Mouse (Mus musculus) heart, postnatal 0 days (tissue): ENCODE measurements around the gene Clic4. TPM values are rescaled to one million over a fixed set of nuclear protein-coding genes. Genes with fewer than 3 reads are reported as not detected.

Source experiments
- ATAC-seq: fragments of 200-750 bp; cut with Nextera tagmentation; 2 replicates; pipeline ENCODE4 v1.8.0; 2017; ENCODE audit warnings: low read depth, moderate number of reproducible peaks, moderate library complexity; ENCODE audit not compliant: insufficient read depth
- DNase-seq: peaks from one replicate; pipeline ENCODE4 v3.0.0-alpha.2; 2016; ENCODE audit warnings: low spot score
- H3K27ac ChIP-seq: fragments of 300-500 bp; sonication (generic); 2 replicates; pipeline ENCODE4 v1.5.1; 2014; ENCODE audit warnings: low read depth, mild to moderate bottlenecking
- H3K27me3 ChIP-seq: fragments of 300-500 bp; sonication (generic); 2 replicates; pipeline ENCODE4 v1.6.1; 2014; ENCODE audit warnings: low read length, mixed read lengths; ENCODE audit not compliant: control insufficient read depth, insufficient read depth
- H3K36me3 ChIP-seq: fragments of 300-500 bp; sonication (generic); replicated peaks from 2 replicates; pipeline ENCODE4 v1.6.1; 2014; ENCODE audit warnings: low read length, mixed read lengths; ENCODE audit not compliant: control insufficient read depth, insufficient read depth
- H3K4me1 ChIP-seq: fragments of 300-500 bp; sonication (generic); 2 replicates; pipeline ENCODE4 v1.6.1; 2014; ENCODE audit warnings: antibody characterized with exemption; ENCODE audit not compliant: control insufficient read depth, insufficient read depth
- H3K4me2 ChIP-seq: fragments of 300-500 bp; sonication (generic); 2 replicates; pipeline ENCODE4 v1.6.1; 2014; ENCODE audit warnings: low read depth, mild to moderate bottlenecking, low read length, moderate library complexity
- H3K4me3 ChIP-seq: fragments of 300-500 bp; sonication (generic); 2 replicates; pipeline ENCODE4 v1.5.1; 2014; ENCODE audit warnings: low read depth, low read length
- H3K9ac ChIP-seq: fragments of 300-500 bp; sonication (generic); replicated peaks from 2 replicates; pipeline ENCODE4 v1.6.1; 2014; ENCODE audit warnings: low read depth, low read length, mixed read lengths
- H3K9me3 ChIP-seq: fragments of 300-500 bp; sonication (generic); replicated peaks from 2 replicates; pipeline ENCODE4 v1.6.1; 2016; ENCODE audit warnings: low read length; ENCODE audit not compliant: control insufficient read depth
- CTCF ChIP-seq: IDR thresholded peaks from 2 replicates; pipeline ENCODE4 v1.5.1; 2016; ENCODE audit warnings: antibody characterized with exemption, control low read depth, low read depth
- EP300 ChIP-seq: IDR thresholded peaks from 2 replicates; pipeline ENCODE4 v1.6.1; 2016; ENCODE audit warnings: antibody characterized with exemption, low read depth
- WGBS: fragments of 180-500 bp; shearing (Covaris S2); extraction: QIAGEN DNeasy Blood & Tissue Kit; methylation state at CpG from one replicate; pipeline ENCODE4 v1.1.7; 2014; 5-methylcytosine and 5-hydroxymethylcytosine counted together
- polyA plus RNA-seq: library from polyadenylated mRNA; unstranded; fragments of >200 nt; fragmentation: Nextera tagmentation; extraction: Ambion mirVana; gene quantifications from 2 replicates; pipeline ENCODE4 v1.2.1, GENCODE M21; 2015
- total RNA-seq: library from RNA; depleted of rRNA; stranded (reverse); fragments of >200 nt; gene quantifications from 2 replicates; pipeline ENCODE4 v1.2.3, GENCODE M21; 2014; ENCODE audit warnings: low replicate concordance

Clic4 gene
- total and polyA plus RNA-seq, 2 experiments from 2014 or later = 235 to 239 TPM

DNA sequence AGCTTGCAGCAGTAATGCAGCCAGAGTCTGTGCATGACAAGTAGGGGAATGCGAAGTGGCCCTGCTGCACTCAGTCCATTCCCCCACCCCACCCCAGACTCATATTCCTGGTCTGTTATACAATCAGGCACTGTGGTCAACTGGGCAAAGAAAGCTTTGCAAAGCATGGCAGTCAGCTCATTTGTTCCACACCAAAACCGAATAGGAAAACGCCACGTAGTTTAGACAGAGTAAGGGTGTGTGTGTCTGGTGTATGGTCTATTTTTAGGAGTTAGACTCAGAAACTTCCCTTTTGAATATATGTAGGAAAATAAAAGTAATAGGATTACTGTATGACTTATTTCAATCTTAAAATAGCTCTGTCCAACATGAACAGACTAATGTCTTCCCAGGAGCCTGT is 36.0 kb downstream of the Clic4 start:
- Histone ChIP-seq H3K36me3 (peaks cover 17% of the 10 kb centered on the region), H3K4me2 (no peak overlapping the region), H3K9ac (no peak overlapping the region), H3K27me3 (no peaks in the 10 kb centered on the region), H3K9me3 (no peaks in the 10 kb centered on the region), H3K27ac (peak overlapping the region; percentile 59), H3K4me1 (peaks cover 54% of the 10 kb centered on the region), H3K4me3 (no peak overlapping the region)
- 35% methylated on average over 4 of the region's 4 CpGs for WGBS
- DNase-seq (peak; percentile 60), ATAC-seq (peak; percentile 33; the same call in 1 of the 2 replicates)
- no peak for TF ChIP-seq CTCF
- no peak for TF ChIP-seq EP300

DNA sequence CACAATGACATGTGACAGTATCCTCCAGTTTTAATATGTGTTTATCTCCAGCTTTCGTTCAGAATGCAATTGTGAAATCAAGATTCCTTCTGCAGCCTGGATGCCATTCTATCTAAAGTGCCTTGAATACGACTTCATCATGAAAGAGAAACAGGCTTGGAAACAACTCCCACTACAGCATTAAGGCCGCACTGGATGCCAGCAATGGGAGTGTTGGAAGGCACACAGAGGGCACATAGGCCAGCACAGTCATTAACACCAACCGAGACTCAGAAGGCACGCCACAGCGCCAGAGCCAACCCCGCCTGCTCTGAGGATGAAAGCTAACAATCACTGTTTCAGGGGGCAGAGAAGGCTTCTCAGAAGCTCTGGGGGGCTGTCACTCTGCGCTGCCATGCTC is 37.1 kb downstream of the Clic4 start:
- 42% methylated on average over 8 of the region's 8 CpGs for WGBS
- H3K4me2 ChIP-seq = no peak overlapping the region
- DNase-seq (no peak), ATAC-seq (no peak)
- H3K4me3 ChIP-seq = no peak overlapping the region
- H3K4me1 ChIP-seq = peaks cover 52% of the 10 kb centered on the region
- H3K9me3 ChIP-seq = no peaks in the 10 kb centered on the region
- no peaks in the 10 kb centered on the region for H3K27me3 ChIP-seq
- H3K9ac ChIP-seq = no peak overlapping the region
- H3K27ac ChIP-seq = peak overlapping the region; percentile 59
- peaks cover 21% of the 10 kb centered on the region for H3K36me3 ChIP-seq
- TF ChIP-seq CTCF = no peak
- no peak for TF ChIP-seq EP300

DNA sequence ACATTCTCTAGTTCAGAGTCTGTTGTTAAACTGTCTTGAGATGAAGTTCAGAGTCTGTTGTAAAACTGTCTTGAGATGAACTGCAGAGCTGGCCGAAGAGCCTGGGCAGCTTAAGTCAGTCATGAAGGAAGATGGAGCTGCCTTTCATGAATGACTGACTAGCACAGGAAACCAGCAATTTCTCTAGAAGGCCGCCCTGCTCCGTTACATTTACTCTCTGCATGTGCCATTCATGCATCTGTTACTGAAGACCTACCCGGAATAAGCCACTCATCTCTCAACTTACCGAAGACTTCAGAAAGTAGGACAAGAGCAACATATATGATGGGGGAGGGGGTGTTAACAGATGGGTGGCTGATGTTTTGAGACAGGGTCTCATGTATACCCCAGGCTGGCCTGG is 40.1 kb downstream of the Clic4 start:
- ATAC-seq (no peak), DNase-seq (no peak)
- peak overlapping the region; percentile 1; the same call in 1 of the 2 replicates for H3K27ac ChIP-seq
- 69% methylated on average over 5 of the region's 5 CpGs for WGBS
- no peaks in the 10 kb centered on the region for H3K9me3 ChIP-seq
- no peak for TF ChIP-seq EP300
- no peak for TF ChIP-seq CTCF
- H3K27me3 ChIP-seq = no peaks in the 10 kb centered on the region
- H3K4me2 ChIP-seq = no peak overlapping the region
- no peak overlapping the region for H3K9ac ChIP-seq
- no peak overlapping the region for H3K4me3 ChIP-seq
- peaks cover 33% of the 10 kb centered on the region for H3K4me1 ChIP-seq
- H3K36me3 ChIP-seq = peaks cover 11% of the 10 kb centered on the region

DNA sequence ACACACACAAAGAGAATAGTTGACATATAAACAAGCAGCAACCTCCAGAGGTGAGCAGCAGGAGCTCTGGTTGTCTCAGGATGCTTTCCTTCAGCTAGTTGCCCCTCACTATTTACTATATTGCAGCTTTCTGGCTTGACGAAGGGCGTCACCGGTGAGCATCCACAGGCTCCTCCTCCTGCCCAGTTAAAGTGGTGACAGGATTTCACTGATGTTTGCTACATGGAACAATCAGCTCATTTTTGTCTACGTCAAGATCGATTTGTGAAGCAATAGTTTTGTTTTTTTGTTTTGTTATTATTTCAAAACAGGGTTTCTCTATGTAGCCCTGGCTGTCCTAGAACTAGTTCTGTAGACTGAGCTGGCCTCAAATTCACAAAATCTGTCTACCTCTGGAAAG is 41.1 kb downstream of the Clic4 start:
- no peak overlapping the region for H3K9ac ChIP-seq
- no peaks in the 10 kb centered on the region for H3K27me3 ChIP-seq
- no peak overlapping the region for H3K27ac ChIP-seq
- no peak overlapping the region for H3K4me2 ChIP-seq
- H3K36me3 ChIP-seq = peaks cover 4% of the 10 kb centered on the region; the same call in 1 of the 2 replicates
- DNase-seq = no peak
- H3K4me1 ChIP-seq = peaks cover 24% of the 10 kb centered on the region
- no peak for ATAC-seq
- no peak for TF ChIP-seq EP300
- no peak for TF ChIP-seq CTCF
- H3K4me3 ChIP-seq = no peak overlapping the region
- no peaks in the 10 kb centered on the region for H3K9me3 ChIP-seq
- 58% methylated on average over 5 of the region's 5 CpGs for WGBS

DNA sequence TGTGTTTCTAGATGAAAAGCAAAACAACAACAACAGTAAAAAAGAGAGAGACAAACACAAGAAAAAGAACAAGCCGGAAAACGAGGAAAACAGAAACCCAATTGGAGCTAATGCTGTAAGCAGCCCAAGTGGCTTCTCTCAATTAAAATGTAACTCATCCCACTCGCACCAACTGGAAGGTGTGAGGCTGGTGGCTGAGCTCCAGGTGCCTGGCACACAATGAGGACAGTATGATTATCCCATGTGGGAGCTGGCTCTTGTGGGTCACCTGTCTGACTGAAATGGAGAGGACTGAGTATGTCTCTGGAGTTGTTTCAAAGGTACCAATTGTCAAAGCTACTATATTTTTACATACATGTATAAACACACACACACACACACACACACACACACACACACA is 41.5 kb downstream of the Clic4 start:
- peak overlapping the region; percentile 62 for H3K27ac ChIP-seq
- no peak overlapping the region for H3K9ac ChIP-seq
- DNase-seq = no peak
- WGBS = 57% methylated on average over 3 of the region's 3 CpGs
- peaks cover 4% of the 10 kb centered on the region for H3K36me3 ChIP-seq
- H3K27me3 ChIP-seq = no peaks in the 10 kb centered on the region
- peaks cover 19% of the 10 kb centered on the region for H3K4me1 ChIP-seq
- no peak overlapping the region for H3K4me3 ChIP-seq
- H3K9me3 ChIP-seq = no peaks in the 10 kb centered on the region
- ATAC-seq = no peak
- TF ChIP-seq CTCF (no peak), EP300 (no peak)
- no peak overlapping the region for H3K4me2 ChIP-seq

DNA sequence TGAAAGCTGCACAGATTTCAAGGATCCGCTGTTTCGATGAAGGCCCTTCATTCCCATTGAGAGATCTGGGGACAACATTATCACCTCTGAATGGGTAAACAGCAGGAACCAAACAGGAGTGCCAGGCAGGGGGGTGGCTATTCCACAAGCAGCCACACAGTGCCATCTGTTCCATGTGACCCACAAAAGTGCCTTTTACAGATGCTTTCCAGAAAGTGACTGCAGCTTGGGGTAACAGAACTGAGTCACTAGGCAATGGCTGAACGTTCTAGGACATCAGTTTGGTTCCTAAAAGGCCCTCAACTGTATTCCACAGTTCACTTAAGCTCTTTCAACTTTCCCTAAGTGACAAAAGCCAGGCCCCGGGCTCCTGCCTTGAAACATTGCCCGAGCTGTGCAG is 42.0 kb downstream of the Clic4 start:
- Histone ChIP-seq H3K4me1 (peaks cover 19% of the 10 kb centered on the region; the same call in 1 of the 2 replicates), H3K9me3 (no peaks in the 10 kb centered on the region), H3K36me3 (peaks cover 9% of the 10 kb centered on the region), H3K27me3 (no peaks in the 10 kb centered on the region), H3K9ac (no peak overlapping the region), H3K4me3 (no peak overlapping the region), H3K27ac (peak overlapping the region; percentile 62), H3K4me2 (no peak overlapping the region)
- no peak for ATAC-seq
- TF ChIP-seq EP300 (no peak), CTCF (no peak)
- WGBS = 37% methylated on average over 5 of the region's 5 CpGs
- no peak for DNase-seq
